Mouse (Mus musculus): Measurements from ENCODE around the gene Lce3f.

The Lce3f gene

DNA sequence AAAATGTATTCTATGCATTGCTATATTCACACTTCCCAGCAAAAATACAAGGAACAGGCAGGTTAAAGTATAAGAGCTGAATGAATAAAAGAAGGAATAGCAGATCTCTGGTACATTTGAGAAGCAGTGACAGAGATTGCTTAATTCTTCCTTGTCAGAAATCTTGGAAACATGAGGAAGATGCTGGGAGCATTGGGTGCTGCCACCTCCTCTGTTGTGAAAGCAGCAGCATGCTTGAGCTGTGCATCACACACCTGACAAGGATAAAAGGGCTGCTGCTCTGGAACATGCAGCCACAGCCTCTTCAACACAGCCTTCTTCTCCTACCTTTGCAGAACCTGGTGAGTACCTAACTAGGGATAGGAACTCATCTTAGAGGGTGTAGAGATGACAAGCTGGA is at the start of gene Lce3f:
TSS of gene Lce3f (plus strand) at position 301 of the 400 bp plus-strand sequence.
- DNase-seq (ENCODE audit: low spot score in 2 of 2), result no peak

DNA sequence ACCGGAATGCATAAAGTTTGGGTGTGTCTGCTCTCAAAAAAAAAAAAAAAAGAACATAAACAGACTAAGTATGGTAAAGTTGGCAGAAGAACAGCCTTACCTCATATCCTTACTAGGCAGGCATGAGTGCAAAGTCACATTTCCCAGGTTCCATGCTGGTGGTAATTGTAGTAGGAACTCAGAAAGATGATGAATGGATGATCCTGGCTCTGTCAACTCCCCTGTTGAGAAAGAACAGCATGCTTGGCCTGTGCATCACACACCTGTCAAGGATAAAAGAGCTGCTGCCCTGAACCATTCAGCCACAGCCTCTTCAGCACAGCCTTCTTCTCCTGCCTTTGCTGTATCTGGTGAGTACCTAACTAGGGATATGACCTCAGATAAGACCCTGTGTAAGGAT is 47.8 kb upstream of the Lce3f start, which contains the start of gene Lce3c:
TSS of gene Lce3c (plus strand) at position 301 of the 400 bp plus-strand sequence.
- DNase-seq (ENCODE audit: low spot score in 2 of 2), result no peak

DNA sequence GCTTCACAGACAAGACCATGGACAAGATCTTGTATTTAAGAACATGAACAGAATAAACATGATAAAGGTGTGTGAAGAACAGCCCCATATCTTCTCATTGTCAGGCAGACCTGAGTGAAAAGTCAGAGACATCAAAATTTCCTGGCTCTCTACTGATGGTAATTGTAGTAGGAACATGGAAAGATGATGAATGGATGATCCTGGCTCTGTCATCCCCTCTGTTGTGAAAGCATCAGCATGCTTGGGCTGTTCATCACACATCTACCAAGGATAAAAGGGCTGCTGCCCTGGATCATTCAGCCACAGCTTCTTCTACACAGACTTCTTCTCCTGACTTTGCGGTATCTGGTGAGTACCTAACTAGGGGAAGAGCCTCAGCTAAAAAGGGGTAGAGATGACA is 34.9 kb upstream of the Lce3f start, which contains the start of gene Lce3d:
TSS of gene Lce3d (plus strand) at position 301 of the 400 bp plus-strand sequence.
- DNase-seq (ENCODE audit: low spot score in 2 of 2), result no peak

DNA sequence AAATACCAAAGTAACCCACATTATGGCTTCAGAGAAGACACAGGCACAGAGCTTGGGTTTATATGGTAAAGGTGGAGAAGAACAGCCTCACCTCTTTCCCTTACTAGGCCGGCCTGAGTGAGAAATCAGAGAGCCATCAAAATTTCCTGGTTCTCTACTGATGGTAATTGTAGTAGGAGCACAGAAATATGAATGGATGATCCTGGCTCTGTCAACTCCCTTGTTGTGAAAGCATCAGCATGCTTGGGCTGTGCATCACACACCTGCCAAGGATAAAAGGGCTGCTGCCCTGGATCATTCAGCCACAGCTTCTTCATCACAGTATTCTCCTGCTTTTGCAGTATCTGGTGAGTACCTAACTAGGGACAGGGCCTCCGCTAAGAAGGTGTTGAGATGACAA is 25.3 kb upstream of the Lce3f start, which contains the start of gene Lce3e:
TSS of gene Lce3e (plus strand) at position 301 of the 400 bp plus-strand sequence.
- DNase-seq (ENCODE audit: low spot score in 2 of 2), result no peak

DNA sequence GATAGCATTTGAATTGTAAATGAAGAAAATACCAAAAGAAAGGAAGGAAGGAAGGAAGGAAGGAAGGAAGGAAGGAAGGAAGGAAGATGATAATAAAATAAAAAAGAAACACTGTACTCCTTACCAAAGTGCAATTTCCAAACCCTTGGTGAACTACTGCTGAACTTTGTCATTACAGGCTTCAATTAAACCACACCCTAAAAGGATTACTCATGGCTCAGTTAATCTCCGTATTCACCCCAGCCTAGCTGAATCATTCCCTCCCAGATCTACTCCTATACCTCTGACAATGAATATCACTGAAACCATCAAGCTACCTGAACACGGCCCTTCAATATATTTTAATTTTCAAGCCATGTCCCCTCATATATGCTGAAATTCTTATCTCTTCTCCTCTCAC is 13.5 kb upstream of the Lce3f start:
- no peak for DNase-seq (ENCODE audit: low spot score in 2 of 2)

DNA sequence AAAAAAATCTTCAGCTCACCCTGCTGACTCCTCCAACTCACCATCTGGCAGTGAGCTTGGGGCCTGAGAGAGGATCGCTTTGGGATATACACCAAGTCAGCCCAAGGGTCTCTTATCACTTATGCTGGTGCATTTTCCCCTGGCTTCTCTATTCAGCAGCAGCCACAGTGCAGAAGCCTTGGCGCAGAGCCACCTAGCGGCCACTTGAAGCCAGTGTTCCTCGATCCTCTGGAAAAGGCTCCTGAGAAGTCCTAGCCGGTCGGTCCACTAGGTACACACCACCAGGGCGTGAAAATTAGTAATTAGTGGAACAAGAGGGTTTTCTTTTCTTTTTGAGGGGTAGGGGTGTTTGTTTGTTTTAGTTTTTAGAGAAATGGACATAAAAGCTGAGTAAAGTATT is 6.7 kb downstream of the Lce3f start:
- DNase-seq (ENCODE audit: low spot score in 2 of 2), result peak; percentile 68 to 76

DNA sequence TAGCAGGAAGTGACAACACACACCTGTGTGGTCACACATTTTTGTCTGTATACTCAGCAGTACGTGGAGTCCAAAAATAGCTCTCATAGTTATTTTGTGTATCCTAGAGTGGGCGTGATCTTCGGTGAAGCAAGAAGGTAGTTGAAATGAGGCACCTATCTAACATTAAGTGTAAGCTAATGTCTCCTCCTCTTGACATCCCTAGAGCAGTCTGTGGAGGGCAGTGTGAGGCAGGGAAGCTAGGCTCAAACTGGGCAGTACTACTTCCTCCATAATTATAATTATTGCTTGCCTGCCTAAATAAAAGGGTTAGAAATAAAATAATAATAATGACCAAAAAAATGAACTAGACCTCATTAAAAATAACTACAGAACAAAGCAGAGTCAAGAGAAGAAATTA is 8.6 kb downstream of the Lce3f start:
- no peak for DNase-seq (ENCODE audit: low spot score in 2 of 2)

DNA sequence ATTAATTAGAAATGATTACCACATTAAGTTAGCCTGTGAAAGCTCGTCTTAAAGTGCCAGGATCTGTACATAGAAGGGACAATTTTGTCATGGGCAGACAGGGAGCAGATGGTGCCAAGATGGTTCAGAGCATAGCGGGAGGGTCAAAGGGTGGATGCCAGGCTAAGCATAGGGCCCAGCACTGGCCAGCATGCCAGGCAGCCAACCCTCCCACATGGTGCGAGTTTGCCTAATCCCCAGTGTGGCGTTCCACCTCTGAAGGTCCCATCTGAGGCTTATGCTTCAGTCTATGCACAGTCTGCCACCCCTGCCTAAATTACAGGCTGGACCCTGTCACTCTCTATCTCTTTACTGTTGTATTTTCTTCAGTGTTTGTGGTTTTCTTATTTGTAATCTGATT is 10.8 kb downstream of the Lce3f start:
- DNase-seq (ENCODE audit: low spot score in 2 of 2), result no peak

DNA sequence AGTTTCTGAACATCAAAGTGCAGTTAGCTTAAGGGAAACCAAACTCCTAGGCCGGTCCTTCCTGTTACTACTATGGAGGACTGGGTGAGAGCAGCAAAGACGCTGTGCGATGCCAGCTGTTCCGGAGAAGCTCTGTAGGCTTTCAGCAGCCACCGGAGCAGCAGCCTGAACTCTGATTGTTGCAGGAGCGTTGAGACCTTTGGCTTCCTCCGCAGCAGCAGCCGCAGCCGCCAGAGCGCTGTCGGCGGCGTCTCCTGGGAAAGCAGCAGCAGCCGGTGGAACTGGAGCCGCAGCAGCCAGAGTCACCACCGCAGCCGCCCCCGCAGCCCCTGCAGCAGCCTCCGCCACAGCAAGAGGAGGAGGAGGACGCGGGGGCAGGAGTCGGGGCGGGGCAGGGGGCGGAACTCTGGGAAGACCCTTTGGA is 22.4 kb downstream of the Lce3f start:
- DNase-seq (ENCODE audit: low spot score in 2 of 2), result peak; percentile 56 to 61

DNA sequence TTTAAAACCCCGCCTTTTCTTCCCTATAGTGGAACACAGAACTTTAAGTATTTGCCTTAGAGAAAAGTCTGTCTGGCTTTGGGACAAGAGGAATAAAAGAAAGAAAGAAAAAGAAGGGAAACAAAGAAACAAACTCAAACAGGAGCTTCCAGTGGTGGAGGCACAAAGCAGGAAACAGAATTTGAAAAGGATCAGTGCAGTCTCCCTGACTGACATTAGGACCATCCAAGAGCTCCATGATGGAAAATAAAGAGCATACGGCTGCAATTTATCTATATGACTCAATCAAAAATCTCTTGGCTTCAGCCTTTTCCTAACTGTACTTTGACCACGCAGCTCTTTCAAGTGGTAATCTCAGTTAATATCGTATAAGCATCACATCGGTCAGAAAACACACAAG is 22.8 kb downstream of the Lce3f start:
- DNase-seq (ENCODE audit: low spot score in 2 of 2), result no peak

DNA sequence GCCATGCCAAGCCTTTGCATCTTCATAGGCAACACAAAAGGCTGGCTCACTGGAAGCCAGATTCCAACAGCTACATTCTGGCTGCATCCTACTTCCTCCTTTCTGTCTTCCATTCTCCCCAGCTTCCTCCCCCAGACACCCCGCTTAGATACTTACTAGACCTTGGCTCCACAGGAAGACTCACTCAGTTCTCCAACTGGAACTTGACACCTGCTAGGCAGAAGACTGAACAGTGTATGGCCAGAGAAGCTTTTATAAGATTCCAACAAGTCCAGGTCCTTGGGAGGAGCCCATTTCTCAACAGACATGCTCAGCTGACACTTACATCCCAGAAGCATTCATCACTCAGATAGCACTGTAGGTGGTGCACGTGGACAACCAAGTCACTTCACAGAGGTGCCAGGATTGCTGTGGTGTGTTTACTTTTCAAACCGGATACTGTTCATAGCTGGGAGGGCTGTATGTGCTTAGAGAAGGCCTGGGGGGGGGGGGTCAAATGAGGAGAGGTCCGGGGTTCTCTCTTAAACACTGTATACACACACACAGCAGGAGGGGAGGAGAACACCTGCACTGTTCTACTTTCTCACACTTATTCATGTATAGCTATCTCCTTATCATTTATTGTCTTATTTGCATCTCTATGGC is 23.6 kb downstream of the Lce3f start, which contains the start of gene Crct1:
TSS of gene Crct1 (minus strand) at position 228 of the 645 bp plus-strand sequence.
- DNase-seq (ENCODE audit: low spot score in 2 of 2), result no peak

DNA sequence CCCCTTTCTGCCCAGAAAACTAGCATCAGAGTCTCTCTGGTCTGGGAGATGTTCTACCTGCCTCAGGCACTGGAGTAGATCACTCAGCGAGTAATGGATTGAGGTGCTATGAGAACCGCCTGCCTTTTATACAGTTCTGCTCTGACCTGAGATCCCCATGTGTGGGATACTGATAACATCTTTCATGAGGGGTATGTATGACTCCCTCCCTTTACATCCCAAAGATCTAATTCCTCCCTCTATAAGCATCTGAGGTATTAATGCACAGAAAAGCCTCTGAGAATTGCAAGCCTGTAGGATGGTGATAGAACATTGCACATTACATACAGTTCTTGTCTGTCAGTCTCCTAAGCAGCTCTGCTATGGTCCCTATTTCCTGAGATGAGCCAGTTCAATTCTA is 26.9 kb downstream of the Lce3f start, which contains the start of gene Lce1m:
TSS of gene Lce1m (minus strand) at position 101 of the 400 bp plus-strand sequence.
- DNase-seq (ENCODE audit: low spot score in 2 of 2), result no peak

DNA sequence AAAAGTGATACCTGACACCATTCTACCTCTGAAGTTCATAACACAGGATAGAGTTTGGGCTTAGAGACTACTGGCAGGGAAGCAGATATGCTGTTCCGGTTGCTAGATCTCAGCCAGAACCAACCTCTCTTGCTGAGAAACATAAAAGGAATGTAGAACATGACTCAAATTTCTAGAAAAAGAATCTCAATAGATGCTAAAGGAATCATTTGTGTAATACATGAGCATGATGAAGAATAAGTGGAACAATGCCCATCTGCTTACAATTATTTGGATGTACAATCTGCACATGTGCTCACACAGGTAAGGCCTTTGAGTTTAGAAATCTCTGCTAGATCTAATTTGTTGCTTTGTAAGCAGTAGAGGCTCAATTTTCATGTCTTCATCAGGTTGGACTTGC is 29.1 kb downstream of the Lce3f start:
- DNase-seq (ENCODE audit: low spot score in 2 of 2), result no peak

DNA sequence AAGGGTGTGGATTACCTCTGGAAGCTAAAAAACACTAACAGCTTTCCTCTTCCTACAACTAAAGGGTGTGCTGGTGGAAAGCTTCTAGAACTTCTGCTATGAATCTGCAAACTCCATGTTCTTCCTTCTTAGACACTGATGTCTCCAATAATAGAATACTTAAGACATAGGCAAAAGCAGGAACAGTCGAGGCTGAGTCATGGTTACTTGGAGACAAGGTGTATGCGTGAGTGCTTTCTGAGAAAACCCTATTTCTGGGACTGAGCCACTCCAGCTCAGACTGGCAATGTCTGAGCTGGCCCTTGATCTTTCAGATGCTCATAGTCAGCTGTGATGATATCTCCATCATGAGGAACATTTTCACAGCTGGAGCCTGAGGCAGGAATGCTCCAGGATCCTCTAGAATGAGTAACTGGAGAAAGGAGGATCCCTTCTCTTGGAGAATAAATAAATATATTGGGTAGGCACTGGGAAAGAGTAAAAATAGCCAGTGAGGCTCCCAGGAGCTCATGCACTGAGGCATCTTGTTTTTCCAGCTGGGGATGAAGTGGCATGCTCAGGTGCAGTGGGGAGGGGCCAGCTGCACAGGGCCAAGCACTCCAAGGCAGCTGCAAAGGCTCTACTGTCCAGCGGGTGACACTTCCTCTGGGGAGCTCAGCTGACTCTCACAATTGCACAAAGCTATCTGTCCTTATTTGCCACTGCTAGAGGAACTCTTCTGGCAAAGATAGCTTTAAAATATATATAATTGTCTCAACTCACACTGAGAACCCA is 31.6 kb downstream of the Lce3f start:
- DNase-seq (ENCODE audit: low spot score in 2 of 2), result no peak

DNA sequence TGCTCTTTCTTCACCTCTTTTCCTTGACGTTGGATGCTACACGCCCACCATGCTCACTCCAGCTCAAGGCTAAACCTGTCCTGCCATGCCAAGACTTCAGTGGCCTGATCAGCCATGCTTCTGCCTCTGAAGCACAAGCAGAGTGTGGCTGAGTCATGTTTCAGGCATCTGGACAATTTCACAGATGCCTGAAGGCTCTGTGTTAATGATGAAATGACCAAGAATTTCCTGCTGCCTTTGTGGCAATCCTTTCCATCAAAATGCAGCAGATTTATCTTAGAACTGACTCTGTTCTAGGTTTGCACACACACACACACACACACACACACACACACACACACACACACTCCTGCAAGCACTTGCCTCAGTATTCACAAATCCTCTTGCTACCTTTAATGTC is 33.5 kb downstream of the Lce3f start:
- no peak for DNase-seq (ENCODE audit: low spot score in 2 of 2)

DNA sequence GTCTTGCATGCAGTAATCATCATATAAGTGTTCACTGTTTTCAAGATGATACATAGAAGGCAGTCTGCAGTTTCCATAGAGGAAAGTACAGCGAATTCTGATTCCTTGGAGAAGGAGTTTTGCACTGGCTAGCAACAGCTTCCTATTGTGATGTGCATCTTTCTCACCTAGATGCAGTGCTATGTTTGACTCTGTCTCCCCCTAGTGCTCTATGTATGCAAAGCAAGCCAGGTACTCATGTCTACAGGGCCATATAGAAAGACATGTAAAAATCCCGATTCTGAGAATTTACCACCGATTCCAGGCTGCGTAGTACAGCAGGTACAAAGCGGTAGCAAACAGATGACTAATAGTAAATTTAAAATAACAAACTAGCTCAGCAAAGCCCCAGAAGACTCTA is 39.4 kb downstream of the Lce3f start:
- peak in 1 of 2 experiments; percentile 62 for DNase-seq (ENCODE audit: low spot score in 2 of 2)

Measured in frontal cortex, postnatal 36 days (tissue).